Mouse (Mus musculus): ENCODE data around the gene Sntg2. TPM values are rescaled to one million over a fixed set of nuclear protein-coding genes. Genes with fewer than 3 reads are reported as not detected.
A peak's percentile ranks its signal among the peaks of the same experiment; 100 is the strongest.

Sntg2 gene
- total and polyA plus RNA-seq, 3 experiments: not detected

DNA sequence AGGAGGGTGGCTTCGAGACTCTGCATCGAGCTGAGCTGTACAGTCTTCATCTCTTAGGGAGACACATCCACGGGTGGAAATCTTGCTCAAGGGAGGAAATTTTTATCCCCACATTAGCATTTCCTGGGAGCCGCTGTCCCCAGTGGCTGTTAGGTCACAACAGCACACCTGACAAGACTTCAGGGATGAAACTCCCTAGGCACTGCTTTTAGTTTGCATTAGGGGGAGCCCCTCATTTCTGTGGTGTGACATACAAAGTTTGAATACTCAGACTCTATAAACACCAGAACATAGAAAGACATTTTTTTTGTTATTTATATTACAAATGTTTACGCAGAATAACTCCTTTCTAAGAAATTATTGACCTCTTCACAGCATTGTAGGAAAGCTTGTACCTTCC is 208.6 kb downstream of the Sntg2 start:
- in situ Hi-C loops (cut with MboI; ENCODE audit: low pct_ligation_motif_present, low pct_unique_long_range_greater_than_20kb, low sequenced_read_pairs) (no loop called here), dilution Hi-C loops (cut with MboI; ENCODE audit: extremely low pct_ligation_motif_present, extremely low pct_unique_long_range_greater_than_20kb, low sequenced_read_pairs) (no loop called here)
- Histone ChIP-seq H3K9ac (ENCODE audit: insufficient read depth, low read depth) (no peak overlapping the region), H3K27ac (ENCODE audit: insufficient read depth, low read depth) (no peak overlapping the region), H3K4me3 (replicated peaks in 1 of 3; ENCODE audit: low read depth in 2 of 3, low read length in 2 of 3, poor library complexity in 1 of 3) (no peak overlapping the region), H3K4me1 (ENCODE audit: control insufficient read depth in 1 of 2, insufficient read depth in 2 of 2) (peaks cover 12 to 38% of the 10 kb centered on the region in 2 experiments; a peak in 3 of 4 replicates), H3K27me3 (replicated peaks) (no peaks in the 10 kb centered on the region), H3K9me3 (replicated peaks; ENCODE audit: low read length) (no peaks in the 10 kb centered on the region), H3K36me3 (replicated peaks in 1 of 2; ENCODE audit: control insufficient read depth in 1 of 2, insufficient read depth in 1 of 2, low read length in 1 of 2) (no peaks in the 10 kb centered on the region), H3K79me2 (replicated peaks; ENCODE audit: control insufficient read depth, extremely low read depth, insufficient read depth, poor library complexity, severe bottlenecking) (no peaks in the 10 kb centered on the region), H3K4me2 (ENCODE audit: insufficient read depth, low read depth, poor library complexity, severe bottlenecking) (peak overlapping the region; percentile 9)
- TF ChIP-seq TCF12 (IDR thresholded peaks at IDR 0.05; ENCODE audit: low read depth, low read length) (peak; percentile 22; the same call in 1 of the 2 replicates), MAZ (IDR thresholded peaks at IDR 0.05; ENCODE audit: low read depth, low read length) (no peak), BHLHE40 (IDR thresholded peaks at IDR 0.05; ENCODE audit: low read depth, low read length) (peak; percentile 50), EP300 (IDR thresholded peaks at IDR 0.05; ENCODE audit: low read length) (peak; percentile 25), ETS1 (conservative IDR thresholded peaks at IDR 0.05; ENCODE audit: low read depth, low read length) (peak; percentile 21; the same call in 1 of the 2 replicates)
- peak; percentile 51 for DNase-seq (ENCODE audit: extremely low read depth)

GRCm38 (mm10) chr12:30164005-30164404 is 209.2 kb downstream of the Sntg2 start:
- no peaks in the 10 kb centered on the region for H3K79me2 ChIP-seq (replicated peaks; ENCODE audit: control insufficient read depth, extremely low read depth, insufficient read depth, poor library complexity, severe bottlenecking)
- dilution Hi-C loops (cut with MboI; ENCODE audit: extremely low pct_ligation_motif_present, extremely low pct_unique_long_range_greater_than_20kb, low sequenced_read_pairs): no loop called here

GRCm38 (mm10) chr12:30161731-30162406 is 211.3 kb downstream of the Sntg2 start:
- no peak for DNase-seq (ENCODE audit: extremely low read depth)
- in situ Hi-C loops (cut with MboI; ENCODE audit: low pct_ligation_motif_present, low pct_unique_long_range_greater_than_20kb, low sequenced_read_pairs) (no loop called here), dilution Hi-C loops (cut with MboI; ENCODE audit: extremely low pct_ligation_motif_present, extremely low pct_unique_long_range_greater_than_20kb, low sequenced_read_pairs) (no loop called here)
- Histone ChIP-seq H3K79me2 (replicated peaks; ENCODE audit: control insufficient read depth, extremely low read depth, insufficient read depth, poor library complexity, severe bottlenecking) (no peaks in the 10 kb centered on the region), H3K4me3 (replicated peaks in 1 of 3; ENCODE audit: low read depth in 2 of 3, low read length in 2 of 3, poor library complexity in 1 of 3) (no peak overlapping the region), H3K9me3 (replicated peaks; ENCODE audit: low read length) (no peaks in the 10 kb centered on the region), H3K36me3 (replicated peaks in 1 of 2; ENCODE audit: control insufficient read depth in 1 of 2, insufficient read depth in 1 of 2, low read length in 1 of 2) (no peaks in the 10 kb centered on the region), H3K27ac (ENCODE audit: insufficient read depth, low read depth) (no peak overlapping the region), H3K4me1 (ENCODE audit: control insufficient read depth in 1 of 2, insufficient read depth in 2 of 2) (peaks cover 12 to 38% of the 10 kb centered on the region in 2 experiments; a peak in 3 of 4 replicates), H3K27me3 (replicated peaks) (no peaks in the 10 kb centered on the region), H3K4me2 (ENCODE audit: insufficient read depth, low read depth, poor library complexity, severe bottlenecking) (no peak overlapping the region), H3K9ac (ENCODE audit: insufficient read depth, low read depth) (no peak overlapping the region)
- TF ChIP-seq NELFE (IDR thresholded peaks at IDR 0.05; ENCODE audit: low read depth, low read length): no peak
- TF ChIP-seq NRF1 (IDR thresholded peaks at IDR 0.05; ENCODE audit: low read depth, low read length): no peak
- no peak for TF ChIP-seq POLR2AphosphoS2 (IDR thresholded peaks at IDR 0.05; ENCODE audit: low read depth, low read length)
- TF ChIP-seq MYC (IDR thresholded peaks at IDR 0.05; ENCODE audit: low read depth, low read length): no peak
- no peak for TF ChIP-seq CTCF (conservative IDR thresholded peaks at IDR 0.05 in 1 of 2, IDR thresholded peaks at IDR 0.05 in 1 of 2; ENCODE audit: low read depth in 2 of 2, low read length in 2 of 2)
- no peak for TF ChIP-seq ZKSCAN1 (IDR thresholded peaks at IDR 0.05; ENCODE audit: borderline replicate concordance, low read depth, low read length)
- no peak for TF ChIP-seq ZNF384 (IDR thresholded peaks at IDR 0.05; ENCODE audit: low read depth, low read length)
- TF ChIP-seq CHD1 (IDR thresholded peaks at IDR 0.05; ENCODE audit: low read depth, low read length): no peak
- no peak for TF ChIP-seq RAD21 (IDR thresholded peaks at IDR 0.05; ENCODE audit: low read depth, low read length)
- TF ChIP-seq MEF2A (IDR thresholded peaks at IDR 0.05; ENCODE audit: borderline replicate concordance, low read depth, low read length): no peak
- no peak for TF ChIP-seq MAFK (IDR thresholded peaks at IDR 0.05; ENCODE audit: insufficient replicate concordance, low read length)
- no peak for TF ChIP-seq POLR2A (IDR thresholded peaks at IDR 0.05; ENCODE audit: low read depth, low read length)
- no peak for TF ChIP-seq MAZ (IDR thresholded peaks at IDR 0.05; ENCODE audit: low read depth, low read length)
- TF ChIP-seq CHD2 (IDR thresholded peaks at IDR 0.05; ENCODE audit: low read length): no peak
- no peak for TF ChIP-seq RCOR1 (conservative IDR thresholded peaks at IDR 0.05; ENCODE audit: low read depth, low read length)
- no peak for TF ChIP-seq UBTF (IDR thresholded peaks at IDR 0.05; ENCODE audit: low read depth, low read length)

More at GRCm38 (mm10) chr12:30164005-30164404, 209.2 kb downstream of the Sntg2 start:
- Histone ChIP-seq H3K4me2 (ENCODE audit: insufficient read depth, low read depth, poor library complexity, severe bottlenecking) (peak overlapping the region; percentile 9), H3K27ac (ENCODE audit: insufficient read depth, low read depth) (no peak overlapping the region), H3K4me3 (replicated peaks in 1 of 3; ENCODE audit: low read depth in 2 of 3, low read length in 2 of 3, poor library complexity in 1 of 3) (no peak overlapping the region), H3K9me3 (replicated peaks; ENCODE audit: low read length) (no peaks in the 10 kb centered on the region), H3K36me3 (replicated peaks in 1 of 2; ENCODE audit: control insufficient read depth in 1 of 2, insufficient read depth in 1 of 2, low read length in 1 of 2) (no peaks in the 10 kb centered on the region), H3K27me3 (replicated peaks) (no peaks in the 10 kb centered on the region), H3K4me1 (ENCODE audit: control insufficient read depth in 1 of 2, insufficient read depth in 2 of 2) (peaks cover 12 to 38% of the 10 kb centered on the region in 2 experiments; a peak in 3 of 4 replicates), H3K9ac (ENCODE audit: insufficient read depth, low read depth) (no peak overlapping the region)
- peak; percentile 56 for DNase-seq (ENCODE audit: extremely low read depth)
- in situ Hi-C loops (cut with MboI; ENCODE audit: low pct_ligation_motif_present, low pct_unique_long_range_greater_than_20kb, low sequenced_read_pairs): no loop called here
- 0 out of 2 replicates have a peak, but pooled peaks have one; percentile 37 for TF ChIP-seq IRF4 (IDR thresholded peaks at IDR 0.05; ENCODE audit: low read depth, low read length)
- no peak for TF ChIP-seq RCOR1 (conservative IDR thresholded peaks at IDR 0.05; ENCODE audit: low read depth, low read length)
- TF ChIP-seq ZC3H11A (IDR thresholded peaks at IDR 0.05; ENCODE audit: low read depth, low read length): no peak
- TF ChIP-seq EP300 (IDR thresholded peaks at IDR 0.05; ENCODE audit: low read length): peak; percentile 28; the same call in 1 of the 2 replicates
- peak; percentile 81 for TF ChIP-seq BHLHE40 (IDR thresholded peaks at IDR 0.05; ENCODE audit: low read depth, low read length)
- TF ChIP-seq TCF12 (IDR thresholded peaks at IDR 0.05; ENCODE audit: low read depth, low read length): peak; percentile 41; the same call in 1 of the 2 replicates
- TF ChIP-seq CHD1 (IDR thresholded peaks at IDR 0.05; ENCODE audit: low read depth, low read length): no peak
- no peak for TF ChIP-seq SIN3A (IDR thresholded peaks at IDR 0.05; ENCODE audit: low read length)
- no peak for TF ChIP-seq TBP (conservative IDR thresholded peaks at IDR 0.05; ENCODE audit: low read depth, low read length)
- peak; percentile 64 for TF ChIP-seq ETS1 (conservative IDR thresholded peaks at IDR 0.05; ENCODE audit: low read depth, low read length)
- no peak for TF ChIP-seq ZKSCAN1 (IDR thresholded peaks at IDR 0.05; ENCODE audit: borderline replicate concordance, low read depth, low read length)
- no peak for TF ChIP-seq CTCF (conservative IDR thresholded peaks at IDR 0.05 in 1 of 2, IDR thresholded peaks at IDR 0.05 in 1 of 2; ENCODE audit: low read depth in 2 of 2, low read length in 2 of 2)
- no peak for TF ChIP-seq PAX5 (IDR thresholded peaks at IDR 0.05; ENCODE audit: low read length)
- TF ChIP-seq JUN (IDR thresholded peaks at IDR 0.05; ENCODE audit: insufficient read depth, low read depth, low read length): no peak
- TF ChIP-seq UBTF (IDR thresholded peaks at IDR 0.05; ENCODE audit: low read depth, low read length): no peak

All from CH12.LX (cell line).